Mouse (Mus musculus) brain, embryonic 18.5 days (tissue): ENCODE measurements at regions not wholly inside any gene's neighbourhood (a gene's known extent, or its start where the extent isn't known, plus 50 kb on each side); places are given as distances from the start of the nearest gene placed in this dataset.

ENCODE experiments used
- DNase-seq: peaks from one replicate; pipeline ENCODE4 v3.0.0-alpha.2; 2012; ENCODE audit warnings: low read depth, low spot score

- no peak for DNase-seq
These were observed 181.3 kb upstream of the Nckap5 start for GRCm38 (mm10) chr1:127011901-127012300.

GRCm38 (mm10) chr1:127009699-127010098 lies 179.1 kb upstream of the Nckap5 start:
- DNase-seq, result no peak

- no peak for DNase-seq
These were observed 171.1 kb upstream of the Nckap5 start for GRCm38 (mm10) chr1:127001700-127002099.

GRCm38 (mm10) chr1:126993061-126993640 lies 162.6 kb upstream of the Nckap5 start:
- no peak for DNase-seq

- DNase-seq, result peak; percentile 60
These were observed 161.8 kb upstream of the Nckap5 start for GRCm38 (mm10) chr1:126992441-126992840.

- no peak for DNase-seq
These were observed 152.2 kb upstream of the Nckap5 start for GRCm38 (mm10) chr1:126982805-126983204.

- no peak for DNase-seq
These were observed 149.7 kb upstream of the Nckap5 start for GRCm38 (mm10) chr1:126980311-126980710.

- no peak for DNase-seq
These were observed 143.3 kb upstream of the Nckap5 start for GRCm38 (mm10) chr1:126973871-126974270.

GRCm38 (mm10) chr1:126971777-126972421 lies 141.3 kb upstream of the Nckap5 start:
- DNase-seq, result no peak

- no peak for DNase-seq
These were observed 140.5 kb upstream of the Nckap5 start for GRCm38 (mm10) chr1:126971118-126971517.

GRCm38 (mm10) chr1:126966394-126966793 lies 135.8 kb upstream of the Nckap5 start:
- no peak for DNase-seq

GRCm38 (mm10) chr1:126955839-126956720 lies 125.5 kb upstream of the Nckap5 start:
- peak; percentile 36 for DNase-seq

GRCm38 (mm10) chr1:126947860-126948259 lies 117.3 kb upstream of the Nckap5 start:
- no peak for DNase-seq

- no peak for DNase-seq
These were observed 102.1 kb upstream of the Nckap5 start for GRCm38 (mm10) chr1:126932658-126933057.

- peak; percentile 73 for DNase-seq
These were observed 101.2 kb upstream of the Nckap5 start for GRCm38 (mm10) chr1:126931754-126932153.

GRCm38 (mm10) chr1:126931093-126931492 lies 100.5 kb upstream of the Nckap5 start:
- DNase-seq, result no peak

GRCm38 (mm10) chr1:126930611-126931010 lies 100.0 kb upstream of the Nckap5 start:
- no peak for DNase-seq

- DNase-seq, result no peak
These were observed 99.1 kb upstream of the Nckap5 start for GRCm38 (mm10) chr1:126929666-126930065.

- no peak for DNase-seq
These were observed 97.6 kb upstream of the Nckap5 start for GRCm38 (mm10) chr1:126928186-126928585.

- DNase-seq, result peak; percentile 74
These were observed 94.8 kb upstream of the Nckap5 start for GRCm38 (mm10) chr1:126925150-126926035.

- no peak for DNase-seq
These were observed 93.4 kb upstream of the Nckap5 start for GRCm38 (mm10) chr1:126923981-126924380.
